Mouse (Mus musculus) hindbrain, embryonic 14.5 days (tissue): ENCODE data around the gene Dhcr24. TPM values are rescaled to one million over a fixed set of nuclear protein-coding genes. Genes with fewer than 3 reads are reported as not detected.

Experiments used
- ATAC-seq: fragments of 200-750 bp; cut with Nextera tagmentation; 2 replicates; pipeline ENCODE4 v1.8.0; 2017; ENCODE audit warnings: moderate number of reproducible peaks, mild to moderate bottlenecking, moderate TSS enrichment, moderate library complexity; ENCODE audit not compliant: low FRiP score
- DNase-seq: peaks from one replicate; pipeline ENCODE4 v3.0.0-alpha.2; 2015; ENCODE audit warnings: low spot score
- H3K27ac ChIP-seq: fragments of 300-500 bp; sonication (generic); 2 replicates; pipeline ENCODE4 v1.5.1; 2014; ENCODE audit warnings: mild to moderate bottlenecking, moderate library complexity
- H3K27me3 ChIP-seq: fragments of 300-500 bp; sonication (generic); 2 replicates; pipeline ENCODE4 v1.6.1; 2014; ENCODE audit warnings: mild to moderate bottlenecking, low read length, mixed read lengths; ENCODE audit not compliant: control insufficient read depth, insufficient read depth
- H3K36me3 ChIP-seq: fragments of 300-500 bp; sonication (generic); replicated peaks from 2 replicates; pipeline ENCODE4 v1.6.1; 2014; ENCODE audit not compliant: control insufficient read depth, insufficient read depth
- H3K4me1 ChIP-seq: fragments of 300-500 bp; sonication (generic); replicated peaks from 2 replicates; pipeline ENCODE4 v1.6.1; 2014; ENCODE audit warnings: antibody characterized with exemption, low read length, mixed read lengths; ENCODE audit not compliant: control insufficient read depth, insufficient read depth
- H3K4me2 ChIP-seq: fragments of 300-500 bp; sonication (generic); replicated peaks from 2 replicates; pipeline ENCODE4 v1.6.1; 2014; ENCODE audit warnings: mild to moderate bottlenecking, moderate library complexity
- H3K4me3 ChIP-seq: fragments of 300-500 bp; sonication (generic); replicated peaks from 2 replicates; pipeline ENCODE4 v1.5.1; 2014; ENCODE audit warnings: mild to moderate bottlenecking, low read length
- H3K9ac ChIP-seq: fragments of 300-500 bp; sonication (generic); 2 replicates; pipeline ENCODE4 v1.6.1; 2014
- H3K9me3 ChIP-seq: fragments of 300-500 bp; sonication (generic); 2 replicates; pipeline ENCODE4 v1.6.1; 2016; ENCODE audit warnings: low read length; ENCODE audit not compliant: control insufficient read depth
- WGBS: fragments of 180-500 bp; shearing (Covaris S2); extraction: QIAGEN DNeasy Blood & Tissue Kit; methylation state at CpG from one replicate; pipeline ENCODE4 v1.1.7; 2014; 5-methylcytosine and 5-hydroxymethylcytosine counted together
- polyA plus RNA-seq: library from polyadenylated mRNA; unstranded; fragments of >200 nt; fragmentation: Nextera tagmentation; extraction: Ambion mirVana; gene quantifications from 2 replicates; pipeline ENCODE4 v1.2.1, GENCODE M21; 2014

The Dhcr24 gene
- polyA plus RNA-seq, 1 experiment from 2014 or later, result 25.7 TPM

- H3K9ac ChIP-seq, result no peak overlapping the region
- no peak overlapping the region for H3K27ac ChIP-seq
- no peak overlapping the region for H3K4me2 ChIP-seq
- ATAC-seq, result no peak
- H3K27me3 ChIP-seq, result no peaks in the 10 kb centered on the region
- H3K4me3 ChIP-seq, result no peak overlapping the region
- H3K4me1 ChIP-seq, result no peaks in the 10 kb centered on the region
- H3K9me3 ChIP-seq, result no peaks in the 10 kb centered on the region
- DNase-seq, result no peak
- H3K36me3 ChIP-seq, result peaks cover 93% of the 10 kb centered on the region
- WGBS, result 90% methylated on average over 11 of the region's 11 CpGs
These were observed 10.4 kb downstream of the Dhcr24 start for GRCm38 (mm10) chr4:106571081-106571724.

- no peak for DNase-seq
- Histone ChIP-seq H3K36me3 (peaks cover 97% of the 10 kb centered on the region), H3K27me3 (no peaks in the 10 kb centered on the region), H3K9ac (no peak overlapping the region), H3K4me2 (no peak overlapping the region), H3K27ac (no peak overlapping the region), H3K4me3 (no peak overlapping the region), H3K9me3 (no peaks in the 10 kb centered on the region), H3K4me1 (no peaks in the 10 kb centered on the region)
- no peak for ATAC-seq
- 89% methylated on average over 8 of the region's 8 CpGs for WGBS
These were observed 14.2 kb downstream of the Dhcr24 start for GRCm38 (mm10) chr4:106575022-106575421.

GRCm38 (mm10) chr4:106577511-106577910, 16.7 kb downstream of the Dhcr24 start:
- 74% methylated on average over 7 of the region's 7 CpGs for WGBS

DNA sequence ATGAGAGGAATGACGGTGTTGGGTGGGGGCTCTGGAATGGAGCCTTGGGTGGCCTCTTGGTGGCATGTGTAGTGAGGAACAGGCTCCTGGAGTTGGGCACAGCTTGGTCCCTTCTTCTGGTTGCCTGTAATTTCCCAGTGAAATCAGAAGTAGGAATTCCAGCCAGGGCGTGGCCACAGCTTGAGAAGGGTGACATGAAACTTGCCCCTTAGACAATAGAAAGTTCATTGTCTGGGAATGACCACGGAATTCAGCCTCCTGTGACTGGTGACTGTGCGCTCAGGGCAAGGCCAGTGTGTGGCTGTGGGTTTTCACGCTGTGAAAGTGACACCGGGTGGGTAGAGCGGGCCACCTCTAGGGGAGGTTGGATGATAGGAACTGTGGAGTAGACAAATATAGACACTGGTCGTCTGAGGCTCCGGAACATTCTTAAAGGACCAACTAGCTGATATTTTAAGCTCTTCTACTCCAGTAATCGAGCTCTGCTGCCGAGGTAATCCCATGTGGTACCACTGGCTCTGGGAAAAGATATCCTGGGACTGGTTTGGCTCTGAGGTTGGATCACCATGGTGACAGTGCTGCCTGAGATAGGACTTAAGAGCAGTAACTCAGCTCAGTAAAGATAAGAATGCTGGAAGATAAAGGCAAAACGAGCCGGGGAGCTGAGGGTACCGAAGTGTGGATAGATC, 20.5 kb downstream of the Dhcr24 start:
- H3K4me3 ChIP-seq, result no peak overlapping the region
- H3K36me3 ChIP-seq, result peaks cover 98% of the 10 kb centered on the region
- H3K27ac ChIP-seq, result no peak overlapping the region
- H3K27me3 ChIP-seq, result no peaks in the 10 kb centered on the region
- H3K4me2 ChIP-seq, result no peak overlapping the region
- DNase-seq (no peak), ATAC-seq (no peak)
- 88% methylated on average over 14 of the region's 14 CpGs for WGBS
- H3K4me1 ChIP-seq, result no peaks in the 10 kb centered on the region
- no peak overlapping the region for H3K9ac ChIP-seq
- no peaks in the 10 kb centered on the region for H3K9me3 ChIP-seq

More at GRCm38 (mm10) chr4:106577511-106577910, 16.7 kb downstream of the Dhcr24 start:
- Histone ChIP-seq H3K36me3 (peaks cover 98% of the 10 kb centered on the region), H3K27ac (no peak overlapping the region), H3K27me3 (no peaks in the 10 kb centered on the region), H3K9ac (no peak overlapping the region), H3K4me2 (no peak overlapping the region), H3K4me3 (no peak overlapping the region), H3K4me1 (no peaks in the 10 kb centered on the region), H3K9me3 (no peaks in the 10 kb centered on the region)
- ATAC-seq (no peak), DNase-seq (no peak)

- Histone ChIP-seq H3K27ac (no peak overlapping the region), H3K9ac (no peak overlapping the region), H3K4me3 (no peak overlapping the region), H3K4me2 (no peak overlapping the region), H3K4me1 (no peaks in the 10 kb centered on the region), H3K9me3 (no peaks in the 10 kb centered on the region), H3K36me3 (peaks cover 98% of the 10 kb centered on the region), H3K27me3 (no peaks in the 10 kb centered on the region)
- ATAC-seq (no peak), DNase-seq (no peak)
- WGBS, result 94% methylated on average over 15 of the region's 15 CpGs
These were observed 21.0 kb downstream of the Dhcr24 start for GRCm38 (mm10) chr4:106581865-106582204.

- no peak overlapping the region for H3K4me2 ChIP-seq
- peaks cover 97% of the 10 kb centered on the region for H3K36me3 ChIP-seq
- 93% methylated on average over 12 of the region's 12 CpGs for WGBS
- ATAC-seq (no peak), DNase-seq (no peak)
- no peak overlapping the region for H3K9ac ChIP-seq
- no peaks in the 10 kb centered on the region for H3K4me1 ChIP-seq
- H3K9me3 ChIP-seq, result no peaks in the 10 kb centered on the region
- no peak overlapping the region for H3K4me3 ChIP-seq
- no peak overlapping the region for H3K27ac ChIP-seq
- H3K27me3 ChIP-seq, result no peaks in the 10 kb centered on the region
These were observed 21.8 kb downstream of the Dhcr24 start for GRCm38 (mm10) chr4:106582428-106583153.

- WGBS, result 82% methylated on average over 4 of the region's 4 CpGs
- peaks cover 99% of the 10 kb centered on the region for H3K36me3 ChIP-seq
These were observed 23.8 kb downstream of the Dhcr24 start for GRCm38 (mm10) chr4:106584665-106585064.

DNA sequence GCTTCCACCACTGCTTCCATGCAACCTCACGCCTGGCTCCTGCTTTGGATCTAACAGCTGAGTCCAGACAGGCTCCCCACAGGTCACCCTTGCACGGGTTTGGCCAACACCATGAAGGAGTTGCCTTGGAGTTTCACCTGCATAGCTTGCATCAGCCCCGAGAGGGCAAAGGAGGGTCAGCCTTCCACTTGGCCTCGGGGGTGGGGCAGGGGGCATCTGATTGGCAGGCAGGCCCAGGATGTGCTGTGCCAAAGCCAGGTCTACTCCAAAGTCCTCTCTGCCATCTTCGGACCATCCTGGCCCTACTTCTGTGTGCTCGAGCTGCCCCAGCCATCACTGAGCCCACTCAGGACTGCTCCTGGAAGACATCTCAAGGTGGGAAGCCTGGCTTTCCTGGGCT, 26.2 kb downstream of the Dhcr24 start:
- DNase-seq, result no peak
- Histone ChIP-seq H3K9ac (no peak overlapping the region), H3K4me1 (no peaks in the 10 kb centered on the region), H3K4me3 (no peak overlapping the region), H3K36me3 (peaks cover 82% of the 10 kb centered on the region), H3K27me3 (no peaks in the 10 kb centered on the region), H3K27ac (no peak overlapping the region), H3K4me2 (no peak overlapping the region), H3K9me3 (no peaks in the 10 kb centered on the region)
- no peak for ATAC-seq
- 95% methylated on average over 6 of the region's 6 CpGs for WGBS

More at GRCm38 (mm10) chr4:106584665-106585064, 23.8 kb downstream of the Dhcr24 start:
- Histone ChIP-seq H3K4me2 (no peak overlapping the region), H3K27me3 (no peaks in the 10 kb centered on the region), H3K27ac (no peak overlapping the region), H3K9ac (no peak overlapping the region), H3K4me1 (no peaks in the 10 kb centered on the region), H3K4me3 (no peak overlapping the region), H3K9me3 (no peaks in the 10 kb centered on the region)
- ATAC-seq (no peak), DNase-seq (no peak)

DNA sequence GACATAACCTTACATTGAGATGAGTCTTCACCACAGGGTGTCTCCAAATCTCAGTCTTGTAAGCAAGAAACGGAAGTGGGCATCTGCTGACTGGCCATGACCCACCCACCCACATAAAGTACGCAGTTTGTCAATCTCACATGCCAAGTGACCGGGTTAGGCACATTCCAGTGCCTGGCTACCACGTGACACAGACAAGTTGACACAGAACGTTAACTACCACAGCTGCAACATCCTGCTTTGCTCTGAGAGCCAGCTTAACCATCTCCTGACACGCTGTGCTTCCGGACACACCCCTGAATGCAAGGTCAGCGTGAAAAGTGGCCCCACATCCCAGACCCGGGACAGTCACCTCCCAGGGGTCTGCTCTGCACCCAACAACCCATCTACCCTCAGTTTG, 29.3 kb downstream of the Dhcr24 start:
- ATAC-seq, result no peak
- WGBS, result 81% methylated on average over 9 of the region's 9 CpGs

More for the DNA sequence above, 29.3 kb downstream of the Dhcr24 start:
- no peak overlapping the region for H3K4me2 ChIP-seq
- H3K4me3 ChIP-seq, result no peak overlapping the region
- no peaks in the 10 kb centered on the region for H3K9me3 ChIP-seq
- H3K9ac ChIP-seq, result no peak overlapping the region
- DNase-seq, result no peak
- H3K27ac ChIP-seq, result no peak overlapping the region
- no peaks in the 10 kb centered on the region for H3K27me3 ChIP-seq
- H3K4me1 ChIP-seq, result no peaks in the 10 kb centered on the region
- peaks cover 51% of the 10 kb centered on the region for H3K36me3 ChIP-seq
